Mouse (Mus musculus) lung, embryonic 15.5 days (tissue): Measurements from ENCODE around the gene Senp8. TPM values are rescaled to one million over a fixed set of nuclear protein-coding genes. Genes with fewer than 3 reads are reported as not detected.

Source experiments
- ATAC-seq: fragments of 200-750 bp; cut with Nextera tagmentation; 2 replicates; pipeline ENCODE4 v1.8.0; 2017; ENCODE audit warnings: moderate number of reproducible peaks, borderline replicate concordance; ENCODE audit not compliant: low FRiP score, low TSS enrichment; ENCODE audit errors: extremely low read depth
- H3K27ac ChIP-seq: fragments of 300-500 bp; sonication (generic); 2 replicates; pipeline ENCODE4 v1.5.1; 2015; ENCODE audit warnings: moderate library complexity, mild to moderate bottlenecking, inconsistent platforms
- H3K27me3 ChIP-seq: fragments of 300-500 bp; sonication (generic); 2 replicates; pipeline ENCODE4 v1.6.1; 2015; ENCODE audit warnings: inconsistent platforms
- H3K36me3 ChIP-seq: fragments of 300-500 bp; sonication (generic); 2 replicates; pipeline ENCODE4 v1.6.1; 2015; ENCODE audit warnings: inconsistent platforms
- H3K4me1 ChIP-seq: fragments of 300-500 bp; sonication (generic); 2 replicates; pipeline ENCODE4 v1.6.1; 2015; ENCODE audit warnings: inconsistent platforms
- H3K4me2 ChIP-seq: fragments of 300-500 bp; sonication (generic); 2 replicates; pipeline ENCODE4 v1.6.1; 2015; ENCODE audit warnings: inconsistent platforms, mild to moderate bottlenecking, moderate library complexity
- H3K4me3 ChIP-seq: fragments of 300-500 bp; sonication (generic); 2 replicates; pipeline ENCODE4 v1.5.1; 2015; ENCODE audit warnings: mild to moderate bottlenecking, inconsistent platforms
- H3K9ac ChIP-seq: fragments of 300-500 bp; sonication (generic); 2 replicates; pipeline ENCODE4 v1.6.1; 2015; ENCODE audit warnings: inconsistent platforms
- H3K9me3 ChIP-seq: fragments of 300-500 bp; sonication (generic); 2 replicates; pipeline ENCODE4 v1.6.1; 2016; ENCODE audit warnings: inconsistent platforms
- WGBS: fragments of 180-500 bp; shearing (Covaris S2); methylation state at CpG from one replicate; pipeline ENCODE4 v1.1.7; 2015; 5-methylcytosine and 5-hydroxymethylcytosine counted together
- polyA plus RNA-seq: library from polyadenylated mRNA; unstranded; fragments of >200 nt; fragmentation: Nextera tagmentation; extraction: Ambion mirVana; gene quantifications from 2 replicates; pipeline ENCODE4 v1.2.1, GENCODE M21; 2015

The Senp8 gene
- polyA plus RNA-seq, 1 experiment from 2014 or later: 10.1 TPM

DNA sequence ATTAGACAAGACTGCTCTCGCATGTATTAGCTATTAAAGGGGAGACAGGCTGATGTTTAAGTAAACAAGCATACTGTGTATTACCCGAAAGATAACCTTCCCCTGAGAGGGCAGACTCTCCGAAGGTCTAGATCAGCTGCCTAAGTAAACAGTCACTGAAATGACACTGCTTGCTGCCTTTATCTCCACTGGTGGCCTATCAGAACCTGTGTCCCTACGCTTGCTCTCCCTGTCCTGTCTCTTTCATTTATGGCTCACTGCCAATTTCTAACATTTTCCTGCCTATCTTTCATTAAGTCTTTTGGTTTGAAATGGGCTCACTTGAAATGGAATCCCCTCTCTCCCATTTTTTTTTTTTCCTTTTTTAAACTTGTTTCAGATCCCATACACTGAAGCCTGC is 15.1 kb downstream of the Senp8 start:
- Histone ChIP-seq H3K4me2 (no peak overlapping the region), H3K27ac (no peak overlapping the region), H3K36me3 (no peaks in the 10 kb centered on the region), H3K9me3 (no peaks in the 10 kb centered on the region), H3K9ac (no peak overlapping the region), H3K4me1 (peaks cover 5% of the 10 kb centered on the region; the same call in 1 of the 2 replicates), H3K27me3 (no peaks in the 10 kb centered on the region), H3K4me3 (no peak overlapping the region)
- ATAC-seq: no peak
- 15% methylated on average over 4 of the region's 4 CpGs for WGBS

DNA sequence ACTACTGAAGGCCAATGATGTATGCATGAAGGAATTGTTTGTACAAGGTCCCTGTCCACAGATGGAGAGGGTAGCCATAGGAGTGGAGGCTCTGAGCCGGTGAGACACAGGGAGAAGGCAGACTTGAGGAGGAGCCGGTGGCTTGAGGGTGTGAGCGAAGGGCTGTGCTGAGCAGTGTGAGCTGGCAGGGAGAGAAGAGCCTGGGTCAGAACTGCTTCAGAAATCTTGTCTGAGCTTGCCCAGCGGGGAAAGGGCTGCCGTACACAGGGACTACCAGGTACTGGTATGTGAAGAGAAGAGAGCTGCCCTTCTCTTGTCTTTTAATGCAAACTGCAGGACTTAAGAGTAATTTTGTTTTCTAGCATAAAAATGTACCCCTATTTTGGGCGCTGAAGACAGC is 17.4 kb downstream of the Senp8 start:
- H3K27ac ChIP-seq: peak overlapping the region; percentile 49
- WGBS: 42% methylated on average over 6 of the region's 6 CpGs

DNA sequence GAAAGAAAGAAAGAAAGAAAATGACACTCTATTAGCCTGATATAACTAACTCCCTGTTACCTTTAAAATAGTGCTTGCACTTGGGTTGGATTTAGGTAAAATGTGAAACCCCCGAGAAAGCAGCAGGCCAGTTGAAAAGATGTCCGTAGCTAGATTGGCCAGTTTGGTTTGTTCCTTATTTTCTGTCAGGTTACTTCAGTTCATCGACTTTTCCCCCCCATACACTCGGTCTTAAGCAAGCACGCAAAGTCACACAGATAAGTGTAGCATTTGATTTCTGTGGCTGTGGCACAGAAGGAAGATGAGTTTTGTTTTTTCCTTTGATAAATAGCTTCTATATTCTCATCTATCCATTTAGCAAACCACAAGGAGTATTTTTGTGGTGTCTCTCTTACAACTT is 19.4 kb downstream of the Senp8 start:
- H3K27ac ChIP-seq: no peak overlapping the region
- no peak overlapping the region for H3K4me3 ChIP-seq
- no peak overlapping the region for H3K4me2 ChIP-seq
- peaks cover 12% of the 10 kb centered on the region; the same call in 1 of the 2 replicates for H3K4me1 ChIP-seq
- no peaks in the 10 kb centered on the region for H3K27me3 ChIP-seq
- no peak for ATAC-seq
- no peaks in the 10 kb centered on the region for H3K9me3 ChIP-seq
- no peak overlapping the region for H3K9ac ChIP-seq
- 92% methylated on average over 5 of the region's 5 CpGs for WGBS
- H3K36me3 ChIP-seq: no peaks in the 10 kb centered on the region

More for the DNA sequence above, 17.4 kb downstream of the Senp8 start:
- Histone ChIP-seq H3K36me3 (no peaks in the 10 kb centered on the region), H3K4me2 (no peak overlapping the region), H3K27me3 (no peaks in the 10 kb centered on the region), H3K9me3 (no peaks in the 10 kb centered on the region), H3K4me3 (no peak overlapping the region), H3K4me1 (peaks cover 6% of the 10 kb centered on the region; the same call in 1 of the 2 replicates), H3K9ac (no peak overlapping the region)
- no peak; the same call in 1 of the 2 replicates for ATAC-seq

DNA sequence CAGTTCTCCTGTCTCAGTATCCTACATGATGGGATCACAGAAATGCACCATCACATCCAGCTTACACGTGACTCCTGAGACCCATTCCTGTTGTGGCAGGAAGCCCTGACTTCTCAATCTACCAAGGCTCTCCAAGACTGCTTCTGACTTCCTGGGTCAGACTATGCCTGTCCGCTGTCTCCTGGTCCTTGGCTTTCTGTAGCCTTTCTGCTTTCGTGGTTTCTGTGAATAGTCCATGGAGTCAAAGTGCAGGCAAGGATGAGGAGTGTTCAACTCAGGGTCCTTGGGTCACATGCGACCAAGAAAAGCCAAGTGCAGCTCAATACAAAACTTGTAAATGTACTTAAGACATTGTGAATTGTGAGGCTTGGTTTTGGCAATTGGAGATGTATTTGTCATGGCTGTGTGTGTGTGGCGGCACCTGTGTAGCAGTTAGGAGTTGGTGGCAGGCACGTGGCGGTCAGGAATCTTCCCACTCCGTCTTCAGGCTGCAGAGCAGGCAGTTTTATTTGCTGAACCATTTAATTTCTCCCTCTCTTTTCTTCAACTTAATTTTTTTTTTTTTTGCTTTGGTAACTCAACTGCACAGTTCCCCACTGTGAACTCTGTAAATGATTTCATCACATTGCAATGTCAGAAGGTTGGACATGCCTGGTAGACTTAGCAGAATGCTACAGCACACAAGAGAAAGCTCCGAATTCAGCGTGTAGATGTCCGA is 22.8 kb downstream of the Senp8 start:
- Histone ChIP-seq H3K9ac (no peak overlapping the region), H3K36me3 (no peaks in the 10 kb centered on the region), H3K27ac (0 out of 2 replicates have a peak overlapping the region, but pooled peaks have one; percentile 26), H3K4me2 (no peak overlapping the region), H3K4me3 (no peak overlapping the region), H3K9me3 (no peaks in the 10 kb centered on the region), H3K4me1 (peaks cover 27% of the 10 kb centered on the region), H3K27me3 (no peaks in the 10 kb centered on the region)
- 70% methylated on average over 11 of the region's 11 CpGs for WGBS
- no peak for ATAC-seq

DNA sequence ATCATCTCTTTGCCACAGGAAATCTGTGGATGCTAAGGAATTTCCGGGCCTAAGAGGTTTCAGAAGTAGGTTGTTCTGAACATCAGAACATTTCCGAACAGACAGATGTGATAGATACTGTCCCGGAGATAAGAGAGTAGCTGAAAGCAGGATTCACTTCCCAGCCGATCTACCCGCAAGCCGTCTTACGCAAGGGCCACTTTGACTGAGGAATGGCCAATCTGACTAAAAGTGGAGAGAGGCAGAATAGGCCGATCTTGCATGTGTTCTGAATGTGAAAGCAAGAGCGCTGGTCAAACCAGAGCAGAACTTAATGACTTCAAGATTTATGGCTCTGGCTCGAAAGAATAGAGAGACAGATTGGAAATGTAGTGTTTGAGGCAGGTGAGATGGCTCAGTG is 25.0 kb downstream of the Senp8 start:
- H3K9me3 ChIP-seq: no peaks in the 10 kb centered on the region
- 51% methylated on average over 10 of the region's 10 CpGs for WGBS
- no peaks in the 10 kb centered on the region for H3K27me3 ChIP-seq
- ATAC-seq: no peak
- H3K4me1 ChIP-seq: peaks cover 27% of the 10 kb centered on the region
- no peak overlapping the region for H3K27ac ChIP-seq
- no peak overlapping the region for H3K9ac ChIP-seq
- H3K4me3 ChIP-seq: no peak overlapping the region
- H3K4me2 ChIP-seq: no peak overlapping the region
- H3K36me3 ChIP-seq: no peaks in the 10 kb centered on the region

DNA sequence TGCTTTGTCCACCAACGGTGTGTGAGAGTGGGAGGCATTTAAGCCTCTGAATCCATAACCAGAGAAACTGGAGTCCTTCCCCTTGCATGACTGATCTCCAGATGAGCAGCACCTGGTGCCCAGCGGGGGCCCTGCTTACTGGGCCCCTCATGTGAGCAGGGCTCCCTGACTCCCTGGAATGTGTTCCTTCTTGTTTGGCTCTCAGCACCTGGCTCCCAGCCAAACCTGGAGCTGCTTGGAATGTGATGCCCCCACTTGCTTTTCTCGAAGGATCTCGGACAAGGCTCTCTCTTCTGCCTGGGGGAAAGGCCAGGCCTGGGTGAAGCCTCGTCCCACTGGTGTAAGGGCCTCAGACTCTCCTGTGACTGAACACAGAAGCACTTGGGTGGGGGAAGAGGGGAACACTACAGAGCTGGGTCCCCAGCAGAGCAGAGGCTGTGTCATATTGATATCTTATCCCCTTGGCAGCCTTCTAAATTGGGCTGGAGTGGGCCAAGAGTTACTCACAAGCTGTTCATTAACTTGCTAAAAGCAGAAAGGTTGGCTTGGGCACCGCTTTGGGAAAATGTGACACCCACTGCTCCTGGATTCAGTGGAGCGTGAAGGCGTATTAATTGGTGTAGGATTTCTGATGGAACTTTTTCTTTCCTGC is 26.6 kb downstream of the Senp8 start:
- peak overlapping the region; percentile 65 for H3K27ac ChIP-seq

DNA sequence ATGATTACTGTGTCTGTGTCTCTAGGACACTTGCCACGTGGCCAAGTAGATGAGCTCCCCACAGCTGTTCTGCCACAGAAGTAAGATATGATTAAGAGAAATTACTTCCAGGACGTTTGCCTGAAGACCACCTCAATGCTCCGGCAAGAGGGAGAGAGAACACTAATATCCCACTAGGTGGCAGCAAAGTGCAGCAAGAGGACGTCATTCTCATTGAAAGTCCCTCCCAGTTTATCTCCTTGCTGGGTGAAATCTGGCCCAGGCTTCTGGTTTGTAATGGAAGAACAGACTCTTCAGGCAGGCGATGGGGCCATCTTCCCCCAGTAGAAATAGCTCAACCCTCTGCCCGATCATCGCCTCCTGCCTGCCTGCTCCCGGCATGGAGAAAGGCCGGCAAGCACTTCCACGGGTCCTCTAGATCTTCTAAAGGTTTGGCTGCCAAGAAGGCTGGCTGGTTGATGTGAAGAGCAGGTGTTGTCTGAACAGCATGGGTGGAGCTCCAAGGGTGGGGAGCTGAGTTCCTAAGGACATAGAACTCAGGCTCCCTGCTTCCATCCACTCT is 27.3 kb downstream of the Senp8 start:
- WGBS: 8% methylated on average over 10 of the region's 10 CpGs
- peak overlapping the region; percentile 46 for H3K4me2 ChIP-seq
- peak overlapping the region; percentile 11; the same call in 1 of the 2 replicates for H3K4me3 ChIP-seq
- no peaks in the 10 kb centered on the region for H3K27me3 ChIP-seq
- H3K27ac ChIP-seq: peak overlapping the region; percentile 65
- peaks cover 27% of the 10 kb centered on the region for H3K4me1 ChIP-seq
- ATAC-seq: peak; percentile 60; the same call in 1 of the 2 replicates
- H3K36me3 ChIP-seq: no peaks in the 10 kb centered on the region
- H3K9ac ChIP-seq: no peak overlapping the region
- no peaks in the 10 kb centered on the region for H3K9me3 ChIP-seq

More for the DNA sequence above, 26.6 kb downstream of the Senp8 start:
- 33% methylated on average over 8 of the region's 8 CpGs for WGBS
- peak; percentile 66; the same call in 1 of the 2 replicates for ATAC-seq
- Histone ChIP-seq H3K4me1 (peaks cover 27% of the 10 kb centered on the region), H3K36me3 (no peaks in the 10 kb centered on the region), H3K4me2 (no peak overlapping the region; the same call in 1 of the 2 replicates), H3K9me3 (no peaks in the 10 kb centered on the region), H3K27me3 (no peaks in the 10 kb centered on the region), H3K9ac (no peak overlapping the region), H3K4me3 (no peak overlapping the region)

DNA sequence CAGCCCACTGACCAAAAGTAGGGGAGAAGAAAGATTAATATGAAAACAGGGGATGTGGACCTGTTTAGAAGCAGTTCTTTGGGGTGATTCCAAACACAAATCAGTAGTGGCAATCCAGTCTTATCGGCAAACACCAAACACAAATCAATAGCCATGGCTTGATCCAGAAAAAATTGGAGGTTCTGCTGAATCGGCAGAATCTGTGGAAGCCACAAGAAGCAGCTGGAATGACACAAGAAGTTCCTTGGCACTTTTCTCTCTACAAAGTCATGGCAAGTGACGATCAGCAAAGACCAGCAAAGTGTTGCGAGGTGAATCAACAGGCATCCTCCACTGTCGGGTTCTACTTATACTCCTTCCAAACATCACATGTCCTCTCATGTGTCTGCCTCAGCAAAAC is 29.4 kb downstream of the Senp8 start:
- Histone ChIP-seq H3K4me3 (no peak overlapping the region), H3K27ac (no peak overlapping the region), H3K9ac (no peak overlapping the region), H3K27me3 (no peaks in the 10 kb centered on the region), H3K4me1 (peaks cover 23% of the 10 kb centered on the region), H3K9me3 (no peaks in the 10 kb centered on the region), H3K36me3 (no peaks in the 10 kb centered on the region), H3K4me2 (no peak overlapping the region)
- ATAC-seq: no peak
- WGBS: 78% methylated on average over 5 of the region's 5 CpGs

DNA sequence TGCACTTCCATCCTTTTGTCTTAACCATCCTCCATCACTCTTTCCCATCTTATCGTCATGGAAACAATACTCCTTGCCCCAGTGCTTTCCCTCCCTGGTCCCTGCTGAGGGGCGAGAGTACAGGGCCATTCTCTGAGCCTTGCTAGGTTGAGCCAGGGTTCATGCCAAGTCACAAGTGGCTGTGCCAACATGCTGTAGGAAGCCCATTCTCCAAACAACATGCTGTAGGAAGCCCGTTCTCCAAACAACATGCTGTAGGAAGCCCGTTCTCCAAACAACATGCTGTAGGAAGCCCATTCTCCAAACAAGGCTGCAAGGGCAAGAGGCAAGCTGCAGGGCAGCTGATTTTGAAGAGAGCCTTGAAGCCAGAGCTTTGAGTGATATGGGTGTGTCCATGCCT is 32.3 kb downstream of the Senp8 start:
- 62% methylated on average over 4 of the region's 4 CpGs for WGBS
- Histone ChIP-seq H3K36me3 (no peaks in the 10 kb centered on the region), H3K27ac (no peak overlapping the region), H3K4me3 (no peak overlapping the region), H3K4me2 (no peak overlapping the region), H3K27me3 (no peaks in the 10 kb centered on the region), H3K9me3 (no peaks in the 10 kb centered on the region), H3K4me1 (peaks cover 13% of the 10 kb centered on the region), H3K9ac (no peak overlapping the region)
- no peak for ATAC-seq

DNA sequence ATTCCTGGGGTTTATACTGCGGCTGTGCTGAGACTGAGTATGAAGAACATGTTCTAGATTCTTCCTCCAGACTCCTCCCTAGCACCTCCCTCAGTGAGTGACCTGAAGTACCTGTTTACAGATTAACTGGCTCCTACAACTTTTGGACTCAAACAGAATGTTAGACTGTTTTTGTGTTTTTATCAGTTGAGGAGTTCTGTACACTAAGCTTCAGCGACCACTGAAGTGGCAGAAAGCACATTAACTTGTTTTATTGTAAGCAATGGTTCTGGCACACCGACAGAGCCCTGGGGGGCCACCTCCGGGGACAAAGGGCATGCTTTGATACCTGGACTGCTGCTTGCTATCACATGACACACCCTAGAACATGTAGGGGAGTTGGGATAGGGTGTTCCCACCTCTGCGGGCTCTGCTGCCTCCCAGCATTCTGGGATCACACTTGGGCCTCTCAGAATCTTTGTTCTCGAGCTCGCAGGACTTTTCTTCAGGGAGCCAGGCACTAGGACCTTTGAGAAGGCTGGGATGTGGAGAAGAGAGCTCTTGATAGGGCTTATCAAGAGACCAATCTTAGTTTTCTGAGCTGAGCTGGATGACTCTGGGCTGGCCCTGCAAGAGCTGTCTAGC is 34.1 kb downstream of the Senp8 start:
- H3K27me3 ChIP-seq: no peaks in the 10 kb centered on the region
- H3K9ac ChIP-seq: no peak overlapping the region
- no peak overlapping the region for H3K4me2 ChIP-seq
- 47% methylated on average over 7 of the region's 7 CpGs for WGBS
- no peaks in the 10 kb centered on the region for H3K36me3 ChIP-seq
- H3K4me3 ChIP-seq: no peak overlapping the region
- H3K9me3 ChIP-seq: no peaks in the 10 kb centered on the region
- H3K4me1 ChIP-seq: peaks cover 12% of the 10 kb centered on the region
- no peak for ATAC-seq
- no peak overlapping the region for H3K27ac ChIP-seq

DNA sequence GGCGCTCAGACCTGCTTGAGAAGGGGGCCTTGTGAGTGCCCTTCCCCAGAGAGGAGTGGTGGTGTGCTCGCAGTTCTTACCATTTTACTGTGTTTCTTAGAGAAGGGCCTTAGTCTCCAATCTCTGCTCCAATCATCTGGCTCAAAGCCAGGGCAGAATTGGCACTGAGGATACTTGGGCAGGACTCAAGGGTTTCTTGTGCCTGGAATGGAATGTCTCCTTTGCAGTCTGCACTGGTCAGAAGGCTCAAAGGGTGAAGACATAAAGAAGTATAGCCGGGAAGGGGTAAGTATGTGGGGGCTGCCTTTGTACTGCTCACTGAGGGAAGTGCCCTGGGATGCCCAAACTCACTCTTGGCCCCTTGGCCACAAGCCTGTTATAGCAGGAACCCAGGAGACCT is 41.3 kb downstream of the Senp8 start:
- H3K27ac ChIP-seq: peak overlapping the region; percentile 89

More for the DNA sequence above, 41.3 kb downstream of the Senp8 start:
- no peak overlapping the region for H3K9ac ChIP-seq
- no peak overlapping the region for H3K4me2 ChIP-seq
- H3K4me1 ChIP-seq: peaks cover 39% of the 10 kb centered on the region
- no peak overlapping the region for H3K4me3 ChIP-seq
- peak; percentile 50; the same call in 1 of the 2 replicates for ATAC-seq
- no peaks in the 10 kb centered on the region for H3K36me3 ChIP-seq
- no peaks in the 10 kb centered on the region for H3K9me3 ChIP-seq
- no peaks in the 10 kb centered on the region for H3K27me3 ChIP-seq
- 53% methylated on average over 3 of the region's 3 CpGs for WGBS
